Comparison of ENCODE assay signal across 8 mouse cellular contexts in genomic region chr19:46499836-46500580, GRCm38 (mm10). TPM values are rescaled to one million over a fixed set of nuclear protein-coding genes. Genes with fewer than 3 reads are reported as not detected.
DNase-seq lines count a peak whose midpoint lies in the region; ATAC-seq lines count a peak whose summit lies in the region.

No protein-coding gene starts in this region.

- intact Hi-C loops in gastrocnemius, postnatal 14 days (cut with DNase I; ENCODE audit: low total_unique reads) = no loop called here
- intact Hi-C loops in left cerebral cortex, postnatal 10 days (cut with DNase I) = loop anchor here (2.0 kb wide), 1 partner anchor 103 kb away; the partner anchor contains the start of gene Sufu

- DNase-seq in adrenal gland, adult (ENCODE audit: inconsistent age in 2 of 2, low spot score in 1 of 2) = peak; percentile 97 to 98
- peak; percentile 100 for DNase-seq in embryo, embryonic 10.5 days (ENCODE audit: low spot score)
- peak; percentile 97 for DNase-seq in gastrocnemius, postnatal 14 days
- peak; percentile 99 for DNase-seq in left cerebral cortex, postnatal 10 days (ENCODE audit: extremely low spot score in 1 of 2, low spot score in 2 of 2)
- peak; percentile 91 for DNase-seq in right cerebral cortex, postnatal 25 days
- peak; percentile 94 to 98 for DNase-seq in urinary bladder, postnatal 4 days (ENCODE audit: low spot score in 2 of 2)

- ATAC-seq in inflammation-experienced regulatory T-cells, adult 6 months = peak; percentile 77
- peak; percentile 56 for ATAC-seq in megakaryocyte-erythroid progenitor cell, adult 5-6 weeks (replicated peaks; ENCODE audit: low FRiP score, low TSS enrichment, poor library complexity, severe bottlenecking)

RNA-seq across cellular contexts. Expression of gene Trim8, which starts 1.5 kb away (rescaled TPM):
- 10 to 100 TPM; 20.1 to 23.1 TPM for total RNA-seq in gastrocnemius, postnatal 14 days (2021)
- polyA plus RNA-seq in inflammation-experienced regulatory T-cells, adult 6 months (2017; shearing (Covaris generic)) = 10 to 100 TPM; 24.1 to 26.3 (median 25.9) TPM
- total RNA-seq in left cerebral cortex, postnatal 10 days (2021) = 100 to 1,000 TPM; 101 to 108 TPM
- 20.8 and 22.3 TPM in 2 replicates for total RNA-seq in megakaryocyte-erythroid progenitor cell, adult 5-6 weeks (2014; fragmentation: Nextera tagmentation)
- total RNA-seq in megakaryocyte-erythroid progenitor cell, adult 5-6 weeks (2017) = 9.9 and 18.2 TPM in 2 replicates

Comparison
In these comparisons a context has a peak if more than half of its experiments do, and no peak if none do; other contexts are left out.
1. Peak in every context shown above with its lines: DNase-seq and ATAC-seq.
2. RNA of gene Trim8, which starts 1.5 kb away (total RNA-seq): 101 to 108 TPM in left cerebral cortex, postnatal 10 days; 20.1 to 23.1 TPM in gastrocnemius, postnatal 14 days and 9.9 to 22.3 TPM in megakaryocyte-erythroid progenitor cell, adult 5-6 weeks; every median in the first group is over 4 times any median in the second.